Mouse (Mus musculus) hindbrain, postnatal 0 days (tissue): ENCODE measurements at regions not wholly inside any gene's neighbourhood (a gene's known extent, or its start where the extent isn't known, plus 50 kb on each side); places are given as distances from the start of the nearest gene placed in this dataset.

Source experiments
- ATAC-seq: fragments of 200-750 bp; cut with Nextera tagmentation; 2 replicates; pipeline ENCODE4 v1.8.0; 2017; ENCODE audit warnings: mild to moderate bottlenecking, moderate TSS enrichment, moderate library complexity
- DNase-seq: peaks from one replicate; pipeline ENCODE4 v3.0.0-alpha.2; 2015; ENCODE audit warnings: low spot score
- H3K27ac ChIP-seq: fragments of 300-500 bp; sonication (generic); 2 replicates; pipeline ENCODE4 v1.5.1; 2014; ENCODE audit warnings: mild to moderate bottlenecking
- H3K27me3 ChIP-seq: fragments of 300-500 bp; sonication (generic); 2 replicates; pipeline ENCODE4 v1.6.1; 2014; ENCODE audit warnings: low read length, mixed read lengths; ENCODE audit not compliant: insufficient read depth
- H3K36me3 ChIP-seq: fragments of 300-500 bp; sonication (generic); 2 replicates; pipeline ENCODE4 v1.6.1; 2014; ENCODE audit warnings: low read length, mixed read lengths; ENCODE audit not compliant: insufficient read depth
- H3K4me1 ChIP-seq: fragments of 300-500 bp; sonication (generic); 2 replicates; pipeline ENCODE4 v1.6.1; 2014; ENCODE audit warnings: antibody characterized with exemption, low read length, mixed read lengths; ENCODE audit not compliant: insufficient read depth
- H3K4me2 ChIP-seq: fragments of 300-500 bp; sonication (generic); 2 replicates; pipeline ENCODE4 v1.6.1; 2014; ENCODE audit warnings: low read depth, mild to moderate bottlenecking, low read length, moderate library complexity, mixed read lengths
- H3K4me3 ChIP-seq: fragments of 300-500 bp; sonication (generic); 2 replicates; pipeline ENCODE4 v1.5.1; 2014; ENCODE audit warnings: low read length
- H3K9ac ChIP-seq: fragments of 300-500 bp; sonication (generic); replicated peaks from 2 replicates; pipeline ENCODE4 v1.6.1; 2014; ENCODE audit warnings: mild to moderate bottlenecking, low read length, moderate library complexity, mixed read lengths
- H3K9me3 ChIP-seq: fragments of 300-500 bp; sonication (generic); 2 replicates; pipeline ENCODE4 v1.6.1; 2016; ENCODE audit warnings: low read length, mixed read lengths
- CTCF ChIP-seq: IDR thresholded peaks from 2 replicates; pipeline ENCODE4 v1.5.1; 2016; ENCODE audit warnings: antibody characterized with exemption, control low read depth, low read depth
- WGBS: fragments of 180-500 bp; shearing (Covaris S2); extraction: QIAGEN DNeasy Blood & Tissue Kit; methylation state at CpG from one replicate; pipeline ENCODE4 v1.1.7; 2014; 5-methylcytosine and 5-hydroxymethylcytosine counted together

DNA sequence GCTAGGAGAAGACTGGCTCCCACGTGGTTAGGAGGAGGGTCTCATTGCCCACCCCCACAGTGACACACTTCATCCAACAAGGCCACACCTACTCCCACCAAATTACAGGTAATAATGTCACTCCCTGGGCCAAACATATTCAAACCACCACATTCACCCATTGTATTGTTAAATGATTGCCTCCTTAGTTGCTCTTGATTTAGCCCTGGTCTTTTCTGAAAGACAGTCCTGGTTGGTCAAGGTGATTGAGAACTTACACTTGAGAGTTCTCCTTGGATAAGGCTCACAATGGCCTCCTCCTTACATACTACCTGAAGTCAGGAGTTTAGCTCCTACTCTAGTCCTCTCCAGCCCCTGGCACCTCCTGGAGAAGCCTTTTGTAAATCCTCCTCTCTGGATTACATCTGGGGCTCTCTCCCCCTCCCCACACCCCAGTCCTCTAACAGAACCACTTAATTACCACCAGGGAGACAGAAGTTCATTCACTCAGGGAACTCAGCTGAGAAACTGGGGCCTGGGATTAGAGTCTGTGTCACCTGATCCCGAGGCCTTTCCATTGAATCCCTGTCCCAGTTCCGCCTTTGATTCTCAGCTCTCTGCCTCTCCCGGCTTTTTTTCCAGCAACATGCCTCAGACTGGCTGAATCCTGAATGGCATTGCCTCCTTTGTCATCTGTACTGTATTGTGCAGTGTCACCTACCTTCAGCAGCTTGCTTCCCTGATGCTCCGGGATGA is 122.3 kb upstream of the Tle3 start:
- H3K4me3 ChIP-seq, result no peak overlapping the region
- 47% methylated on average over 5 of the region's 5 CpGs for WGBS
- no peak for TF ChIP-seq CTCF
- no peak overlapping the region for H3K4me2 ChIP-seq
- ATAC-seq (no peak), DNase-seq (no peak)
- H3K27ac ChIP-seq, result no peak overlapping the region
- H3K4me1 ChIP-seq, result no peaks in the 10 kb centered on the region
- H3K27me3 ChIP-seq, result no peaks in the 10 kb centered on the region
- H3K36me3 ChIP-seq, result no peaks in the 10 kb centered on the region
- H3K9ac ChIP-seq, result no peak overlapping the region
- H3K9me3 ChIP-seq, result no peaks in the 10 kb centered on the region

DNA sequence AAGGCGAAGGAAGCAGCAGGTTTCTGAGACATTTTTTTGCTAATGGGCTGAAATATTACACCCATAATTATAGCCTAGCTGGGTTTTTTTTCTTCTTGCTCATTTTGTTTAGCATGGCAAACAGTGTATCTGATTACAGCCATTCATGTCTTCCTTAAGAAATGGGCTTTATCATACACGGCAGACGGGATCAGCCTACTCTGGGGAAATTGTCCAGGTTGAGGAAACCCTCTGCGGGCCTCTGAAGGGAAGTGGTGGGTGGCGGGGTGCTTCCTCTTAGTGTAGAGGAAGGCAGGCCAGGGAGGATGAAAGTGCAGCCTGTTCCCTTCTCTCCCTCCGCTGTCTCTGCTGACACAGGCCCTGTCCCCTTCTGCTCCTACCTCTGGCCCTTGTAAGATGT is 120.6 kb upstream of the Tle3 start:
- no peak for TF ChIP-seq CTCF
- WGBS, result 73% methylated on average over 6 of the region's 6 CpGs
- no peak overlapping the region for H3K4me3 ChIP-seq
- no peak overlapping the region for H3K4me2 ChIP-seq
- H3K36me3 ChIP-seq, result no peaks in the 10 kb centered on the region
- no peak overlapping the region for H3K9ac ChIP-seq
- H3K27me3 ChIP-seq, result no peaks in the 10 kb centered on the region
- no peaks in the 10 kb centered on the region for H3K9me3 ChIP-seq
- no peak for ATAC-seq
- DNase-seq, result no peak
- no peak overlapping the region for H3K27ac ChIP-seq
- no peaks in the 10 kb centered on the region for H3K4me1 ChIP-seq

DNA sequence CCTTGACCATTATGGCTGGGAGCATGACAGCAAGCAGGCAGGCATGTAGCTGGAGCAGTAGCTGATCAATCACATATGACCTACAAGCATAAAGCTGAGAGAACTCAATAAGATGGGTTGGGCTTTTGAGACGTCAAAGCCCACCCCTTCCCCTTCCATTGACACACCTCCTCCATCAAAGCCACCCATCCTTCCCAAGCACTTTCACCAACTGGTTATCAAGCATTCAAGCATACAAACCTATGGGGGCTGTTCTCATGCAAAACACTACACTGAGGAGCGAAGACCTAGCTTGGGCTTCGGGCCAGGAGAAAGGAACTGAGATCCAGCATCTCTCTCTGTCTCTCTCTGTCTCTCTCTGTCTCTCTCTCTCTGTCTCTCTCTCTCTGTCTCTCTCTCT is 118.4 kb upstream of the Tle3 start:
- no peak overlapping the region for H3K27ac ChIP-seq
- H3K4me1 ChIP-seq, result no peaks in the 10 kb centered on the region
- no peak overlapping the region for H3K4me3 ChIP-seq
- no peaks in the 10 kb centered on the region for H3K9me3 ChIP-seq
- H3K36me3 ChIP-seq, result no peaks in the 10 kb centered on the region
- no peak overlapping the region for H3K9ac ChIP-seq
- 68% methylated on average over 3 of the region's 3 CpGs for WGBS
- no peak overlapping the region for H3K4me2 ChIP-seq
- ATAC-seq (no peak), DNase-seq (no peak)
- no peak for TF ChIP-seq CTCF
- H3K27me3 ChIP-seq, result no peaks in the 10 kb centered on the region

DNA sequence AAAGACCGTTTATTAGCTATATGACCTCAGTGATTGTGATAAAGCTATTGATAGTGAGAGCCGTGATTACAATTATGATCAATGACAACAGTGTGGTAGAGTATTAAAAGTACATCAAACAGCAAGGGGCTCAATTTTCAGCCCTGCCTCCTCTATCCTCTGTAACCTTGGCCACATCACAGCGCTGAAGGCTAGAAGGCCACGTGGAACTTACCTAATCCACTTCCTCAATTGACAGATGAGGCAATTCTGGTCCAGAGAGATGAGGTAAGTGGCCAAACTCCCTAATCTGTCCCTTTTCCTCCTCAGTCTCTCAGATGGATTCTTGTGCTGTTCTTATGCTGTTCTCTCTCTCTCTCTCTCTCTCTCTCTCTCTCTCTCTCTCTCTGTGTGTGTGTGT is 114.7 kb upstream of the Tle3 start:
- no peak overlapping the region for H3K9ac ChIP-seq
- no peaks in the 10 kb centered on the region for H3K27me3 ChIP-seq
- H3K4me1 ChIP-seq, result peaks cover 7% of the 10 kb centered on the region; the same call in 1 of the 2 replicates
- no peak overlapping the region for H3K27ac ChIP-seq
- H3K36me3 ChIP-seq, result no peaks in the 10 kb centered on the region
- ATAC-seq (no peak), DNase-seq (no peak)
- 56% methylated on average over 4 of the region's 4 CpGs for WGBS
- no peak overlapping the region for H3K4me3 ChIP-seq
- no peak for TF ChIP-seq CTCF
- no peak overlapping the region for H3K4me2 ChIP-seq
- no peaks in the 10 kb centered on the region for H3K9me3 ChIP-seq

DNA sequence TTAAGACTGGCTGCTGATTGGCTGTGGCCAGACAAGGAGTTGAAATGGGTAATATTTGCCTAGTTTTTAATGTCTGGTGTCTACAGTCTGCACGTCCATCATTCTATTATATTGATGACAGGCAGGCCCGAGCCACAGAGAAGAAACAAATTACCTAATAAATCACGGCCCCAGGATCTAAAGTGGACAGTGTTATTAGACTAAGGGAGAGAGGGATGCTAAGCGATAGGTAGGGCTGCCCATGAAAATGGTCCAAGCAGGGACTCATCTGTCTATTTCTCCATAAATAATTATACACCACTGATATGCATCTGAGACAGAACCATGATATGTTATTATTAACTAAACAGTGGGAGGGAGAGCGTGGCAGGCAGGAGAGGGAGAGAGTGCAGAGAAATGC is 114.1 kb upstream of the Tle3 start:
- DNase-seq (no peak), ATAC-seq (no peak)
- 48% methylated on average over 5 of the region's 5 CpGs for WGBS
- no peak overlapping the region for H3K9ac ChIP-seq
- H3K4me1 ChIP-seq, result peaks cover 7% of the 10 kb centered on the region; the same call in 1 of the 2 replicates
- no peaks in the 10 kb centered on the region for H3K27me3 ChIP-seq
- H3K36me3 ChIP-seq, result no peaks in the 10 kb centered on the region
- no peak for TF ChIP-seq CTCF
- no peak overlapping the region for H3K4me2 ChIP-seq
- H3K9me3 ChIP-seq, result no peaks in the 10 kb centered on the region
- H3K27ac ChIP-seq, result no peak overlapping the region
- H3K4me3 ChIP-seq, result no peak overlapping the region

- TF ChIP-seq CTCF, result no peak
- Histone ChIP-seq H3K36me3 (no peaks in the 10 kb centered on the region), H3K27me3 (no peaks in the 10 kb centered on the region), H3K4me3 (no peak overlapping the region), H3K4me1 (peaks cover 7% of the 10 kb centered on the region; the same call in 1 of the 2 replicates), H3K9me3 (no peaks in the 10 kb centered on the region), H3K27ac (no peak overlapping the region), H3K9ac (no peak overlapping the region), H3K4me2 (no peak overlapping the region)
- ATAC-seq (no peak), DNase-seq (peak; percentile 35)
- 13% methylated on average over 7 of the region's 7 CpGs for WGBS
These were observed 112.6 kb upstream of the Tle3 start for GRCm38 (mm10) chr9:61259421-61260174.

DNA sequence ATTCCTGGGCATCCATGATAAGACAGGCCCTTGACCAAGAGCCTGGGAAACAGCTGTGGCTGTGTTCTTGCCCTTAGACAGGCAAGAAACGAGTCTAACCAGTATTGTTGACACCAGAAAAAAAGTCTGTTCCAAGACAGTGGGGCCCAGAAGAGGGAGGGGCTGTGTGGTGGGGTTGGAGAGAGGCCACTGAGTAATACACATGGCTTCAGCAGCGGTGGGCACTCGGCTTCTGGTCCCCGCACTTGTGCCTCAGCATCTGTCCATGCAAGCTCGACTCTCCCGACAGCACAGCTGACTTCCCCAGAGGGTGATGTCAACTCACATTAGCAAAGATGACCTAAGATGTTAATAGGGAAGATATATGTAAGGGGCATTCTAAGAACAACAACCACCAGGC is 110.9 kb upstream of the Tle3 start:
- no peak overlapping the region for H3K4me2 ChIP-seq
- H3K36me3 ChIP-seq, result no peaks in the 10 kb centered on the region
- ATAC-seq, result no peak
- H3K27ac ChIP-seq, result no peak overlapping the region
- no peak for TF ChIP-seq CTCF
- no peaks in the 10 kb centered on the region for H3K9me3 ChIP-seq
- peaks cover 7% of the 10 kb centered on the region; the same call in 1 of the 2 replicates for H3K4me1 ChIP-seq
- DNase-seq, result no peak
- H3K27me3 ChIP-seq, result no peaks in the 10 kb centered on the region
- H3K4me3 ChIP-seq, result no peak overlapping the region
- no peak overlapping the region for H3K9ac ChIP-seq
- WGBS, result 47% methylated on average over 6 of the region's 6 CpGs
